In the genomic region with DNA sequence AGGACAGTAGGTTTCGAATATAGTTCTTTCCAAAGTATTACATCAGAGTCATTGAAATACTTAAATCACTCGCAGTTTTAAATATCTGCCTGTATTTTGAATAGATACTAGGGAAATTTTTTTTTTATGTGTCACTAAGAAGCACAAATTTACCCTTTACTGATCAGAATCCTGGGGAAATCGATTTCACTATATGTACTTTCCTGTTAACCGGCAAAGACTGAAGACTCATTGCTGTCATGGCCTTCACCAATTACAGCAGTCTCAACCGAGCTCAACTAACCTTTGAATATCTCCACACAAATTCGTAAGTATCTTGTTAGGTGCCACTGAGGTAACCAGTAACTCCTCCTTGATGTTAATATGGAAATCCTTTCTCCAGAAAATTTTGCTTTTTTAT, we compare ENCODE assay signal across 8 mouse cellular contexts. TPM values are rescaled to one million over a fixed set of nuclear protein-coding genes. Genes with fewer than 3 reads are reported as not detected.
DNase-seq lines count a peak whose midpoint lies in the region; ATAC-seq and TF ChIP-seq lines count a peak whose summit lies in the region.

No protein-coding gene starts in this region.

- H3K27ac ChIP-seq in kidney, embryonic 15.5 days = no peak overlapping the region
- H3K27ac ChIP-seq in embryonic facial prominence, embryonic 13.5 days = no peak overlapping the region
- H3K27ac ChIP-seq in intestine, embryonic 16.5 days (ENCODE audit: low read length) = no peak overlapping the region
- H3K27ac ChIP-seq in thymus, adult 2 months (ENCODE audit: control insufficient read depth, insufficient read depth, low read length) = no peak overlapping the region

- TF ChIP-seq POLR2A in myocyte (IDR thresholded peaks at IDR 0.05; ENCODE audit: insufficient read length, low read depth) = no peak
- no peak for TF ChIP-seq POLR2A in thymus, adult 2 months (IDR thresholded peaks at IDR 0.05; ENCODE audit: control insufficient read depth, extremely low read depth, insufficient read depth, low read length, poor library complexity)

- 95% methylated on average over 6 of the region's 6 CpGs for WGBS in kidney, embryonic 15.5 days
- 96% methylated on average over 6 of the region's 6 CpGs for WGBS in embryonic facial prominence, embryonic 13.5 days
- WGBS in intestine, embryonic 16.5 days = 94% methylated on average over 6 of the region's 6 CpGs
- 96% methylated on average over 6 of the region's 6 CpGs for WGBS in thymus, adult 2 months

- H3K4me2 ChIP-seq in kidney, embryonic 15.5 days = peak overlapping the region; percentile 86
- peak overlapping the region; percentile 81 for H3K4me2 ChIP-seq in embryonic facial prominence, embryonic 13.5 days
- peak overlapping the region; percentile 91 for H3K4me2 ChIP-seq in intestine, embryonic 16.5 days (ENCODE audit: low read depth, low read length)
- peak overlapping the region; percentile 81 for H3K4me2 ChIP-seq in myocyte (ENCODE audit: low read depth)

- DNase-seq in kidney, postnatal 25 days = no peak
- DNase-seq in thymus, adult 2 months = no peak
- DNase-seq in left cerebral cortex, adult 9 months (ENCODE audit: low spot score in 2 of 2) = no peak
- DNase-seq in adrenal gland, postnatal 4 days (ENCODE audit: low spot score in 2 of 2) = no peak

- H3K36me3 ChIP-seq in kidney, embryonic 15.5 days = peaks cover 47% of the 10 kb centered on the region
- H3K36me3 ChIP-seq in embryonic facial prominence, embryonic 13.5 days = peaks cover 39% of the 10 kb centered on the region
- H3K36me3 ChIP-seq in intestine, embryonic 16.5 days (ENCODE audit: control insufficient read depth, insufficient read depth, low read length) = peaks cover 10% of the 10 kb centered on the region
- H3K36me3 ChIP-seq in myocyte (ENCODE audit: control insufficient read depth, insufficient read depth) = peaks cover 26% of the 10 kb centered on the region
- H3K36me3 ChIP-seq in thymus, adult 2 months (ENCODE audit: control insufficient read depth, insufficient read depth, low read length) = peaks cover 6% of the 10 kb centered on the region

- H3K9me3 ChIP-seq in kidney, embryonic 15.5 days (replicated peaks) = peaks cover 12% of the 10 kb centered on the region
- peaks cover 17% of the 10 kb centered on the region for H3K9me3 ChIP-seq in embryonic facial prominence, embryonic 13.5 days
- peaks cover 4% of the 10 kb centered on the region; the same call in 1 of the 2 replicates for H3K9me3 ChIP-seq in intestine, embryonic 16.5 days (ENCODE audit: control insufficient read depth, low read length)

- peaks cover 91% of the 10 kb centered on the region for H3K79me2 ChIP-seq in myocyte (ENCODE audit: control insufficient read depth, insufficient read depth)

- H3K4me1 ChIP-seq in kidney, embryonic 15.5 days = peaks cover 17% of the 10 kb centered on the region
- peaks cover 14% of the 10 kb centered on the region for H3K4me1 ChIP-seq in embryonic facial prominence, embryonic 13.5 days
- peaks cover 10% of the 10 kb centered on the region for H3K4me1 ChIP-seq in intestine, embryonic 16.5 days (ENCODE audit: control insufficient read depth, insufficient read depth, low read length)
- H3K4me1 ChIP-seq in thymus, adult 2 months (replicated peaks; ENCODE audit: control insufficient read depth, insufficient read depth, low read length) = peaks cover 6% of the 10 kb centered on the region

- no peaks in the 10 kb centered on the region for H3K27me3 ChIP-seq in kidney, embryonic 15.5 days
- H3K27me3 ChIP-seq in embryonic facial prominence, embryonic 13.5 days = no peaks in the 10 kb centered on the region
- no peaks in the 10 kb centered on the region for H3K27me3 ChIP-seq in intestine, embryonic 16.5 days (replicated peaks; ENCODE audit: control insufficient read depth, insufficient read depth, low read length)
- H3K27me3 ChIP-seq in myocyte (ENCODE audit: control insufficient read depth, insufficient read depth, insufficient read length) = no peaks in the 10 kb centered on the region
- H3K27me3 ChIP-seq in thymus, adult 2 months (ENCODE audit: control insufficient read depth, insufficient read depth, low read length) = no peaks in the 10 kb centered on the region

- H3K9ac ChIP-seq in kidney, embryonic 15.5 days = no peak overlapping the region
- no peak overlapping the region for H3K9ac ChIP-seq in embryonic facial prominence, embryonic 13.5 days
- H3K9ac ChIP-seq in intestine, embryonic 16.5 days (ENCODE audit: low read depth, low read length) = no peak overlapping the region

- ATAC-seq in kidney, embryonic 15.5 days (replicated peaks; ENCODE audit: low FRiP score) = no peak
- ATAC-seq in embryonic facial prominence, embryonic 13.5 days (ENCODE audit: insufficient number of reproducible peaks, insufficient read depth, low FRiP score, low TSS enrichment, low read depth) = no peak
- no peak for ATAC-seq in intestine, embryonic 16.5 days

- peak overlapping the region; percentile 96 for H3ac ChIP-seq in myocyte (ENCODE audit: control insufficient read depth, insufficient read length)

- H3K4me3 ChIP-seq in kidney, embryonic 15.5 days (replicated peaks) = peak overlapping the region; percentile 96
- H3K4me3 ChIP-seq in embryonic facial prominence, embryonic 13.5 days = peak overlapping the region; percentile 95
- peak overlapping the region; percentile 80 for H3K4me3 ChIP-seq in intestine, embryonic 16.5 days (ENCODE audit: low read length)
- H3K4me3 ChIP-seq in myocyte = peak overlapping the region; percentile 63
- no peak overlapping the region for H3K4me3 ChIP-seq in thymus, adult 2 months (ENCODE audit: control insufficient read depth, insufficient read depth, low read length)

- TF ChIP-seq CTCF in thymus, adult 2 months (IDR thresholded peaks at IDR 0.05; ENCODE audit: borderline replicate concordance, control insufficient read depth, extremely low read depth, insufficient read depth, low read length, poor library complexity) = no peak

TF ChIP-seq in myocyte, 11 proteins besides CTCF, POLR2A, EP300 and RAD21:
- no peak for TF ChIP-seq TCF3 (IDR thresholded peaks at IDR 0.05; ENCODE audit: insufficient read length, low read depth)
- TF ChIP-seq MYOG (IDR thresholded peaks at IDR 0.05; ENCODE audit: control insufficient read depth in 1 of 3, insufficient read depth in 1 of 3, insufficient read length in 2 of 3, low read depth in 2 of 3) = no peak
- no peak for TF ChIP-seq TCF12 (IDR thresholded peaks at IDR 0.05; ENCODE audit: insufficient read depth, poor library complexity, severe bottlenecking)
- no peak for TF ChIP-seq CEBPB (IDR thresholded peaks at IDR 0.05; ENCODE audit: insufficient read depth, poor library complexity, severe bottlenecking)
- no peak for TF ChIP-seq SRF (IDR thresholded peaks at IDR 0.05; ENCODE audit: control insufficient read depth, insufficient read length, low read depth)
- TF ChIP-seq REST (IDR thresholded peaks at IDR 0.05; ENCODE audit: insufficient read depth, insufficient read length) = no peak
- no peak for TF ChIP-seq POLR2AphosphoS2 (IDR thresholded peaks at IDR 0.05; ENCODE audit: insufficient read length, low read depth)
- TF ChIP-seq USF1 (IDR thresholded peaks at IDR 0.05; ENCODE audit: low read depth) = no peak
- no peak for TF ChIP-seq E2F4 (IDR thresholded peaks at IDR 0.05; ENCODE audit: insufficient read depth)
- TF ChIP-seq MAX (IDR thresholded peaks at IDR 0.05; ENCODE audit: low read depth) = no peak
- TF ChIP-seq MYOD1 (IDR thresholded peaks at IDR 0.05; ENCODE audit: control insufficient read depth in 1 of 3, insufficient read length in 2 of 3, low read depth in 2 of 3) = no peak

RNA-seq across cellular contexts. Expression of gene Morc2a, which starts 1.1 kb away (rescaled TPM):
- 28.2 and 30.2 TPM in 2 replicates for polyA plus RNA-seq in kidney, embryonic 15.5 days (2015; fragmentation: Nextera tagmentation; extraction: Ambion mirVana)
- polyA plus RNA-seq in embryonic facial prominence, embryonic 13.5 days (2015; fragmentation: Nextera tagmentation; extraction: Ambion mirVana) = 35.7 and 38.6 TPM in 2 replicates
- polyA plus RNA-seq in intestine, embryonic 16.5 days (2015; fragmentation: Nextera tagmentation; extraction: Ambion mirVana) = 17.1 and 18.1 TPM in 2 replicates
- 28.2 TPM for polyA plus RNA-seq in myocyte (2012; fragmentation: generic; extraction: Trizol)
- polyA plus RNA-seq in thymus, adult 2 months (2012; rRNA removed) = 21.8 and 22.6 TPM in 2 replicates
- total RNA-seq in adrenal gland, postnatal 4 days (2021) = 10 to 100 TPM; 57.1 to 68.6 TPM
